Mouse (Mus musculus) embryonic fibroblast, embryonic 13.5 days (primary cell): ENCODE results near the gene Gdap1l1. TPM values are rescaled to one million over a fixed set of nuclear protein-coding genes. Genes with fewer than 3 reads are reported as not detected.

Source experiments
- H3K27ac ChIP-seq: 2 replicates; pipeline ENCODE4 v1.5.1; 2012; ENCODE audit warnings: low read length, control low read depth, inconsistent platforms; ENCODE audit not compliant: insufficient read depth
- H3K4me1 ChIP-seq: 2 replicates; pipeline ENCODE4 v1.6.1; 2011; ENCODE audit warnings: low read length; ENCODE audit not compliant: control insufficient read depth, insufficient read depth
- H3K4me3 ChIP-seq: 2 replicates; pipeline ENCODE4 v1.5.1; 2011; ENCODE audit warnings: mild to moderate bottlenecking, control low read depth, low read length; ENCODE audit not compliant: insufficient read depth
- CTCF ChIP-seq: IDR thresholded peaks from 2 replicates; pipeline ENCODE4 v1.5.1; 2011; ENCODE audit warnings: mild to moderate bottlenecking, control low read depth, low read length, moderate library complexity, borderline replicate concordance; ENCODE audit not compliant: insufficient read depth
- POLR2A ChIP-seq: IDR thresholded peaks from 2 replicates; pipeline ENCODE4 v1.6.1; 2011; ENCODE audit warnings: low read depth, mild to moderate bottlenecking, control low read depth, low read length, moderate library complexity
- polyA plus RNA-seq: library from polyadenylated mRNA; stranded (reverse); fragments of >200 nt; gene quantifications from 2 replicates; pipeline ENCODE4 v1.2.4, GENCODE M21; 2011; ENCODE audit warnings: low read depth; ENCODE audit not compliant: missing spikeins, insufficient read length

The Gdap1l1 gene
- polyA plus RNA-seq, 1 experiment: 0.86 TPM

- TF ChIP-seq CTCF (no peak), POLR2A (no peak)
- no peak overlapping the region for H3K27ac ChIP-seq
- peak overlapping the region; percentile 77 for H3K4me3 ChIP-seq
- H3K4me1 ChIP-seq: peaks cover 5% of the 10 kb centered on the region
Measured at GRCm38 (mm10) chr2:163471710-163472465, 33.6 kb downstream of the Gdap1l1 start.

- TF ChIP-seq POLR2A (peak; percentile 74), CTCF (peak; percentile 93)
- Histone ChIP-seq H3K27ac (no peak within 1 kb of the TSS), H3K4me3 (peak within 1 kb of the TSS; percentile 77), H3K4me1 (peaks cover 5% of the 10 kb centered on the region)
Measured at GRCm38 (mm10) chr2:163472466-163472851, 34.2 kb downstream of the Gdap1l1 start, which contains the start of gene Fitm2. Fitm2 (minus strand) TSS chr2:163472629.

- TF ChIP-seq CTCF: peak; percentile 15; the same call in 1 of the 2 replicates
- no peak for TF ChIP-seq POLR2A
- Histone ChIP-seq H3K4me3 (no peak overlapping the region), H3K4me1 (no peaks in the 10 kb centered on the region; the same call in 1 of the 2 replicates), H3K27ac (no peak overlapping the region)
Measured at GRCm38 (mm10) chr2:163480191-163480825, 42.0 kb downstream of the Gdap1l1 start.

GRCm38 (mm10) chr2:163481539-163482029, 43.3 kb downstream of the Gdap1l1 start:
- H3K4me3 ChIP-seq: no peak overlapping the region
- H3K4me1 ChIP-seq: no peaks in the 10 kb centered on the region; the same call in 1 of the 2 replicates
- H3K27ac ChIP-seq: no peak overlapping the region
- TF ChIP-seq POLR2A (no peak), CTCF (no peak)

- TF ChIP-seq CTCF (no peak), POLR2A (no peak)
- H3K27ac ChIP-seq: no peak overlapping the region
- no peaks in the 10 kb centered on the region for H3K4me1 ChIP-seq
- H3K4me3 ChIP-seq: no peak overlapping the region
Measured at GRCm38 (mm10) chr2:163487360-163487759, 49.1 kb downstream of the Gdap1l1 start.

GRCm38 (mm10) chr2:163489725-163490291, 51.5 kb downstream of the Gdap1l1 start:
- no peak overlapping the region for H3K27ac ChIP-seq
- H3K4me3 ChIP-seq: no peak overlapping the region
- TF ChIP-seq CTCF (no peak), POLR2A (no peak)
- H3K4me1 ChIP-seq: 0 out of 2 replicates have a peak, but pooled peaks cover 4% of the 10 kb centered on the region

GRCm38 (mm10) chr2:163490656-163491055, 52.4 kb downstream of the Gdap1l1 start:
- TF ChIP-seq POLR2A: no peak
- no peak for TF ChIP-seq CTCF
- Histone ChIP-seq H3K4me1 (0 out of 2 replicates have a peak, but pooled peaks cover 4% of the 10 kb centered on the region), H3K27ac (no peak overlapping the region), H3K4me3 (no peak overlapping the region)

- Histone ChIP-seq H3K4me1 (0 out of 2 replicates have a peak, but pooled peaks cover 4% of the 10 kb centered on the region), H3K4me3 (no peak overlapping the region), H3K27ac (no peak overlapping the region)
- no peak for TF ChIP-seq CTCF
- no peak for TF ChIP-seq POLR2A
Measured at GRCm38 (mm10) chr2:163491351-163491750, 53.1 kb downstream of the Gdap1l1 start.

- no peak within 1 kb of the TSS for H3K27ac ChIP-seq
- no peak for TF ChIP-seq CTCF
- no peak for TF ChIP-seq POLR2A
- H3K4me3 ChIP-seq: no peak within 1 kb of the TSS
- H3K4me1 ChIP-seq: 0 out of 2 replicates have a peak, but pooled peaks cover 4% of the 10 kb centered on the region
Measured at GRCm38 (mm10) chr2:163492018-163492417, 53.7 kb downstream of the Gdap1l1 start, which contains the start of gene R3hdml. R3hdml (plus strand) TSS chr2:163492318.

- TF ChIP-seq CTCF: no peak
- no peak for TF ChIP-seq POLR2A
- Histone ChIP-seq H3K4me3 (no peak overlapping the region), H3K4me1 (0 out of 2 replicates have a peak, but pooled peaks cover 4% of the 10 kb centered on the region), H3K27ac (no peak overlapping the region)
Measured at GRCm38 (mm10) chr2:163493031-163493430, 54.8 kb downstream of the Gdap1l1 start.
